Mouse (Mus musculus): ENCODE measurements around the gene Slc35d1.

DNA sequence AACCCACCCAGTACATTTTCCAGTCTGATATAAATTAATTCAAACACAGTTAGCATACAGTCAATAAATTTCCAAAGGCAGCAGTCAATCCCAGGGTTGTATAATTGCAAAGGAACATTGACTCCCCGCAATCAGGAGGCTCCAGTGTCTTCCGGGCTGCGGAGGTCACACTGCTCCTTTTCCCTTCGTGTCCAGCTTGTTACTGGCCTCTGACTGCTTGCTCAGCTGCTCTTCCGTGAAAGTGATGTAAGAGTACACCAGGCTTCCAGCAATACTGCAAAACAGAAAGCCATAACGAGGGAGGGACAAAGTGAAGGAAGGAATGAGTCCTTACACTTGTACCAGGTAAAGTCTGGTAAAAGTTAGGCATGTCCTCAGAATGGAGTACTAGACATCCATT is 41.5 kb downstream of the Slc35d1 start:
- TF ChIP-seq CTCF (conservative IDR thresholded peaks at IDR 0.05 in 1 of 2, IDR thresholded peaks at IDR 0.05 in 1 of 2; ENCODE audit: low read depth in 2 of 2, low read length in 2 of 2) = no peak
- TF ChIP-seq ETS1 (conservative IDR thresholded peaks at IDR 0.05; ENCODE audit: low read depth, low read length) = no peak
- no peak for TF ChIP-seq EP300 (IDR thresholded peaks at IDR 0.05; ENCODE audit: low read length)
- TF ChIP-seq CHD1 (IDR thresholded peaks at IDR 0.05; ENCODE audit: low read depth, low read length) = no peak
- no peak for TF ChIP-seq SIN3A (IDR thresholded peaks at IDR 0.05; ENCODE audit: low read length)
- no peak for TF ChIP-seq POLR2A (IDR thresholded peaks at IDR 0.05; ENCODE audit: low read depth, low read length)
- TF ChIP-seq ZNF384 (IDR thresholded peaks at IDR 0.05; ENCODE audit: low read depth, low read length) = no peak

All from CH12.LX (cell line).